1 mouse cellular context compared by ENCODE assay signal in the genomic region with DNA sequence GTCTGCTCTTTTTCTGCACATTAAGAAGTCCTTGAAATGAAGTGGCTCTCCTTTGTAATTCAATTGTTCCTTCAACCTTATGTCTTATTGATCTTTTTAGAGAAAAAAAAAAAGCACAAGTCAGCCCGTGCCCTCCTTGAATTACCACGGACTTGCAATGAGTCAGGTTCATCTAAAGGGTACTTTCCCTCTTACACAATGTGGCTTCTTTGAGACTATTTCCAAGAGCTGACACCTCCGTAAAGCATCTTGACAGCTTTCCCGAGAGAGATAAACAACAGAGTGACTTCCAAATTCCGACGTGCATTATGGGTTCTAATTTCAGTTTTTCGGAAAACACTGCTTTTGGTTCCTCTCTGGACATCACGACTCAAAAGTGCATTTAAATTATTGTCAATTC.
TF ChIP-seq lines count a peak whose summit lies in the region.

No protein-coding gene starts in this region.

TF ChIP-seq in CH12.LX, 34 proteins besides CTCF, POLR2A, EP300 and RAD21 (continued from another document):
- peak; percentile 62; the same call in 1 of the 2 replicates for TF ChIP-seq IRF4 (IDR thresholded peaks at IDR 0.05; ENCODE audit: low read depth, low read length)
- TF ChIP-seq MYC (IDR thresholded peaks at IDR 0.05; ENCODE audit: low read depth, low read length) = peak; percentile 30; the same call in 1 of the 2 replicates
- peak; percentile 93 for TF ChIP-seq MEF2A (IDR thresholded peaks at IDR 0.05; ENCODE audit: borderline replicate concordance, low read depth, low read length)
- 0 out of 2 replicates have a peak, but pooled peaks have one; percentile 33 for TF ChIP-seq TCF12 (IDR thresholded peaks at IDR 0.05; ENCODE audit: low read depth, low read length)
- peak; percentile 85 for TF ChIP-seq ETS1 (conservative IDR thresholded peaks at IDR 0.05; ENCODE audit: low read depth, low read length)
- TF ChIP-seq CHD2 (IDR thresholded peaks at IDR 0.05; ENCODE audit: low read length) = peak; percentile 45; the same call in 1 of the 2 replicates
- no peak for TF ChIP-seq NRF1 (IDR thresholded peaks at IDR 0.05; ENCODE audit: low read depth, low read length)
- no peak for TF ChIP-seq USF2 (conservative IDR thresholded peaks at IDR 0.05; ENCODE audit: low read depth, low read length)
- TF ChIP-seq E2F4 (IDR thresholded peaks at IDR 0.05; ENCODE audit: insufficient replicate concordance, low read depth, low read length) = no peak
- peak; percentile 49; the same call in 1 of the 2 replicates for TF ChIP-seq MAFK (IDR thresholded peaks at IDR 0.05; ENCODE audit: insufficient replicate concordance, low read length)
- TF ChIP-seq BHLHE40 (IDR thresholded peaks at IDR 0.05; ENCODE audit: low read depth, low read length) = peak; percentile 91
- TF ChIP-seq PAX5 (IDR thresholded peaks at IDR 0.05; ENCODE audit: low read length) = no peak
TF ChIP-seq in CH12.LX: peak in this region for 11.
